Mouse (Mus musculus) 3134 (cell line): ENCODE data around the gene Efcab6.

Experiments used
- DNase-seq: peaks from one replicate; pipeline ENCODE4 v3.0.0-alpha.2; 2011; ENCODE audit warnings: low spot score; ENCODE audit not compliant: insufficient read length; ENCODE audit errors: extremely low read depth

Gene Efcab6

DNA sequence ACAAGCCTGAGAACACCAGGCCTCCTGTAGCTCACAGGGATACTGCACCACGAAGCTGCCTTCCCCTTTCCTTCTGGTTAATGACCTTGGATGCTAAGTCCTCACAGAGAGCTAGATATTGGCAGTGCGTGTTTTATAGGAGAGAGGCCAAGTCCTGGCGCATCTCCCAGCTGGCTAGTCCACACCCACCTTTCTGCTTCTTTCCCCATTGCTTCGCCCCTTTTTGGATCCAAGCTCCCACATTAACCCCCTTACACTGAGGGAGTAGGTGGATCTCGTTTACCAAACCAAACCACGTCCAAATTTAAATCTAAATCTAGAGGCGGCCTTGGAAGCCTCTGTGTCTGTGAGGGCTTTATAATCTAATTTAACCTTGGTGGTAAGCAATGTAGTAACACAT, 170.9 kb downstream of the Efcab6 start:
- no peak for DNase-seq

DNA sequence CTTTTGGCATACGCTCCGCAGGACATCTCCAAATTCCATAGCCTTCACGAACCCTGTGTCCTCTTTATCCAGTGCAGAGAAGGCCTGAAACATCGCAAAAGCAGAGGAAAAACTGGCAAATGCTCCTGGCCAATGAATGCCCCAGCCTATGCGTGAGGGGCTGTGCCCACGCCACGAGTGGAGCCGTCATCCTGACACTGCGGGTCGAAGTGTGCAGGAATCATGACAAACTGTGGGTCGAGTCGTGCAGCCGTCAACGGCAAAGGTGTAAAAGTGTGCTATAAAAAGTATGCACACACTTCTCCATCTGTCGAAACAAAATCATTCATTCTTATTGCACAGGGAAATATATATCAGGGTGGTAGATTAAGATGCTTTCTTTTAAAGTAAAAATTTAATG, 172.3 kb downstream of the Efcab6 start:
- DNase-seq: no peak

DNA sequence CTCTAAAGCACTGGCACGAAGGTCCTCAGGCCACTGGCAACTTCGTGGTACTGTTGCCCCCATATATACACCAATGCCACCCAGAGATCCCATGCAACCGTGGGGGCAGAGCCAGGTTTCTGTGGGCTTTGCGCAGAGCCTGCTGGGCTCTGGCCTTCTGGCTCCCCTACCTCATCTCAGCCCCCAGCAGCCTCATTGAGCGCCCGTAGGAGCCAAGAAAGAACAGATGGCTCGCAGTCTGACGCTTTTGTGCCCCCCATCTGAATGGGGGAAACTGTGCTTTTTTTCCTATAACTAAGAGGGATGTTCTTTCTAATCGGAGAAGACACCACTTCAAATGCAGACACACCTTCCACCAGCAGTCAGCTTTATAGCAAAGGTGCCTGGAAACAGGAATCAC, 180.9 kb downstream of the Efcab6 start:
- no peak for DNase-seq

DNA sequence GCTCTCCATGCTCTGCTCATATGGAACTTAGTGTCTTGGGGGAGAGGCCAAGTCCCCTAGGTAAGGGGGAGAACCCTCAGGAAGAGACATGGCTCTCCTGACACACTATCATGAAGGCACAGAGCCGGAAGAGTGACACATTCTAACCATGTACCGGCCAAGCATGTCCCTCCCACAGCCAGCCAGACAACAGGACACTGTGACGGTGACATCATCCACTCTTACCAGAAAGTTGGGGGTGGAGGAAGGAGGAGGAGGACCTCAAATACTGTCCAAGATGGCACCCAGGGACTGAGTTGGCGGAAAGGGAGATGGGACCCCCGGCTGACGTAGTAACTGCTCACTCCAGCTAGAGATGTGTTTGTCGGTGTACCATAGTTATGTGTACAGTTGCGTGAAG, 181.4 kb downstream of the Efcab6 start:
- no peak for DNase-seq

DNA sequence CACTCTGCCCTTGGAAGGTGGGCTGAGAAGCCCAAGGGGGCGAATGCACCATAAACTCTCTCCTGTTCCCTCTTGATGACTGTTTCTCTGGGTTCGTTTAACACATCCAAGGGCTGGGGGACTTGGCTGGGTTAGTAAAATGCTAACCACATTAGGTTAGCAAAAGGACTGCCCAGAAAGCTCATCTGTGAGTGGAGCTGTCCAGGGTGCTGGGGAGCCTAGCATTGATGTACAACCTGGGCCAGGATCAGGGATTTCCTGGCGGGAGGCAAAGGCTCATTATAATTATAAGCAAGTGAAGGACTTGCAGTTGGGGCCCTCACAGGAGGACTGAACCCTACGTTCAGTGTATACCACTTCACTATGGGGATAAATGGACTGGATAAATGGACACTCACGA, 185.3 kb downstream of the Efcab6 start:
- DNase-seq: no peak

DNA sequence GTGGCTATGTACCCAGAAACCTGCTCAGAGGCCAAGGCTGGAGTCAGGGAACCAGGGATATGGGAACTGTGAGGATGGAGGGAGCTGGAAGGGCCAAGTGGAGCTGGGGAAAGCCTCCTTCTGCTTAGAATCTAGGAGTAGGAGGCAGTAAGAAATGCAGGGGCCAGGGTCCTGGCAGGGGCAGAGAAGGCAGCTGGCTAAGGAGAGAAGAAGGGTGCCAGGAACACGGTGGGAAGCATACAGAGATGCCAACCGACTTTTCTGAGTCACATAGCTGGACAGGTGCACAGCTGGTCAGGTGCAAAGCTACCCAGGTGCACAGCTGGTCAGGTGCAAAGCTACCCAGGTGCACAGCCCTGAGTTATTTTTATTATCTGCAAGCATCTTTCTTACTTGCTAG, 187.3 kb downstream of the Efcab6 start:
- no peak for DNase-seq

DNA sequence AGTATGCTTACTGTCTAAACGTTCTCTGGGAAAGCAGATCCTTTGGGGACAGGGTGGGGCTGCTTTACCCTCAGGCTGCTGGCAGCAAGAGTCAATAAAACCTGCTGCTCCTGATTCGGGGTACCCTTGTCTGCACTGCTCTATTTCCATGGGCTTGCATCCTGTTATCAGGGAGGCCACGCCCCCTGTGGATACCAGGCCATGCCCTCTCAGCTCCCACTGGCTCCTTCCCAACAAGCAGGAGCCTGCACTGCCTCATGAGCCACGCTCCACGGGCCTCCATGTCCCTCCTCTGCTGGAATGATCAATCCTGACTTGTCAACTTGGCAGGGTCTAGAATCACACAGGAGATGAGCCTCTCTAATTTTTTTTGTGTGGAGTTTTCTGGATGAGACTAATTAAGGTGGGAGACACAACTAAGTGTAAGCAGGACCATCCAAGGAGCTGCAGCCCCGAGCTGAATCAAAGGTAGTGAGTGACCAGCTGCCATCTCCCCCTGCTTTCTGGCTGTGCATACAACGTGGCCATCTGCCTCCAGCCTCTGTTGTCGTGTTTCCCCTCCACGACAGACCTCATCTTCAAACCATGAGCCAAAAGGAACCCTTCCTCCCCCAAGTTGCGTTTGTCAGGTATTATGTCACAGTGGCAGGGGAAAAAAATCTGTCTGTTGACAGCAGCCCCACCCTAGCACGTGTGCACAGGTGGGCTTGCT, 187.9 kb downstream of the Efcab6 start:
- DNase-seq: no peak

DNA sequence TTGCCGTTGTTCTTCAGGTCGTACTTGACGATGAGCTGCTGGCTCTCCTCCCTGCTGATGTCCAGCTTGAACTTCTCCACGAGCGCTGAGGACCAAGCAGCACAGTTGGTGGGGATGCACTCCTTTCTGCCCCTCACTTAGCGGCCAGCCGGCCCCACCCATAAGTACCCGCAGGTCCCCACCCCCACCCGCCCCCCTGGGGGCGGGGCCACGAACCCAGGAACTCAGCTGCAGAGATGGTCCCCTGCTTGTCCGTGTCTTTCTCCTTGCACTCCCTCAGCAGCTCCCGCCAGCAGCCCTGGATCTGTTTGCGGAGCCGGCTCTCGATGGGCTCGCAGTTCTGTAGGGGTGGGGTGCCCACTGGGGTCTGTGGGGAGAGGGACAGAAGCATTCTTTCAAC, 194.2 kb downstream of the Efcab6 start:
- no peak for DNase-seq

DNA sequence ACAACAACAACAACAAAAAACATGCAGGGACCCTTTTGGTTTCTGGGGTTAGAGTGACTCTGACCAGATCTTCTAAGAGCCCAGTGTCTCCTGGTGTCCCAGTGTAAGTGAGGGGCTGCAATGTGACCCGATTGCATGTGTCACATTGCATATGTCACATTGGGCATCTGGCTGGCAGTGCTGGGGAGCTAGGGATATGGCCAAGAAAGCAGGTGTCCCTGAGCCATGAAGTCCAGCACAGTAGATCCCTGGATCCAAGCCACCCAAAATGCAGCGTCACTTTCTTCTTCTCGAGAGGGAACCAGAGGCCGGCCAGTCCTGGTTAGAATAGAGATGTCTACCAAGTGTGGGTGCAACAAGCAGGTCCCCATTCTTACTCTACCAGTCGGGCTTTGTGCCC, 199.6 kb downstream of the Efcab6 start:
- no peak for DNase-seq

DNA sequence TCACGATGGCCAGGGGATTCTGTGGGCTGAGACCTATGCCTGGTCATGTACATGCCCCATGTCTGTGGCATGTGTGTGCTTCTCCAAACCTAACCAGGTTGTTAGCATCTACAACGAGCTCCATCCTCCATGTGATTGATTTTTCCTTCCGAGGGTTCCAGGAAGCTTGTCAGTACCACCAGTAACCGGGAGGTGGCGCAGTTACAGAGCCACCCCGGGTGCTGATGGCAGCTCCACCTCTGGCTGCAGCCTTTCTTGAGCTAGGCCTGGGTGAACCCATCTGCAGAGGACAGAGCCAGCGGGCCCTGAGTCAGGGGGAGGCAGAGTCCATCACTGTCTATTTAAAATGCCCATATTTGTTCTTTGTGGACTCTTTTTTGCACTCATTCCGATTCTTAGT, 208.1 kb downstream of the Efcab6 start:
- no peak for DNase-seq

DNA sequence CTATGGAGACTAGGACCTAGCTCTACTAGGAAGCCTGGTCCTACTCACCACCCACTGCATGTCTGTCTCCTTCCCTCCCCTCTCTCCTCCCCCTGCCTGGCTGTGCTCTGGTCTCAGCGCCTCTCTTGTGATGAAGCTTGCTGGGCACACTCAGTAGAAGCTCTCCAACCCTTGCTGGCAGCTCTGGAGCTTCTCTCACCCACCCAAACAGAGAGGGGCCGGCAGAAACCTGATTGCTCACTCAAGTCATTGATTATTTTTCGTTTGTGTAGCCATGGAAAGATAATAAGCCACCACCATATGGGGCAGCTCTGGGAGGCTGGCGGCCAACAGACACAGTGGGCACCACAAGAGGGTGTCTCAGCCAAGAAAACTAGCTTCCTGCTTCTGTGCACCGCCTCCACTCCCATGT, 211.8 kb downstream of the Efcab6 start:
- DNase-seq: no peak

DNA sequence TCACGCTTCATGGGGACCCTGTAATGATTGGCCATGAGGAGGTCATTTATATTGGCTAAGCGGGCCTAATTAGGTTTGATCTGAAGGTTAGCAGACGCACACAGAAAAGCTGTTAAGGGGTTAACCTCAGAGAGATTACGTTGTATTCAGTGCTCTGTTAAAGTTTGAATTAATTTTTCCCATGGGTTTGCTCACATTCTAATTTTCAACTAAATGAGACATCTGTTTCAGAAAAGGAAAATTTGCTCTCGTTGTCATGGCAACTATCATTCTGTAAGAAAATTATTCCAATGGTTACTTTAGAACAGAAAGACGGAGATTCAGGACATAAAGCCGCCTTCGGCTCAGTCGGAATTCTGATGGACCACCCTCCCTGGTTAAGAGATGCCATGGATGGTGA, 217.0 kb downstream of the Efcab6 start:
- no peak for DNase-seq

DNA sequence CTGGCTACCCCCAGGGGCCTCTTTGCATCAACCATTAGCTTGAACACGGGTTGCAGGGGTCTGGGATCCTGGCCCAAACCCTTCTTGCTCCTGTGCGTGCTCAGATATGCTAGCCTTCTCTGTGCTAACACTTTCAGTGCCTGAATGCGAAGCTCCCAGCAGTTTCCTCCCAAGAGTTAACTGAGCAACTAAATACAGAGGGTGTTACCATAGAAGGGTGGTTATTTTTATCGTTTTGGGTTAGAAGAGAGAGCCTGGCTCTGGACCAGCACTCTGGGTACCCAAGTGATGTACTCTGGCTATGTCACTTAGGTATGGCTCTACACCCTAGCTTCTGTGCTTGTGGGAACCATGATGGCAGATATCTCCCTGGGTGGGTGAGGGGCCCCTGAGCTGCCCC, 217.7 kb downstream of the Efcab6 start:
- DNase-seq: no peak

DNA sequence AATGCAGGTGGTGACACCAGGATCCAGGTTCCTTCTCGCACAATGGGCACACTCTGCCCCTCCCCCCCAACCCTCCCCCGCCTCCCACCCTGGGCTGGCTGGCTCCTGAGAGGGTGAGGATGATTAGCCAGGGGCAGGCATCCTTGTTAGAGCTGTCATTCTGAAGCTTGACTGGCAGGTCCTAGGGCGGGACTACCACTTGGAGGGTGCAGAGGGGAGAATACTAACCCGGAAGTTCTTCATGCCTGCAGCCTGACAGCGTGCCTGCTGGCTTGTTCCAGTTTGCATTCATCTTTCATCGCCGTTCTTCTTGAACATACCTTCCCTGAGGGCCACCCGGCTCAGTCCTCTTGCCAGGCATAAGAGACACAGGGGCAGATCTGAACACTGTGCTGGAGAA, 218.6 kb downstream of the Efcab6 start:
- no peak for DNase-seq

DNA sequence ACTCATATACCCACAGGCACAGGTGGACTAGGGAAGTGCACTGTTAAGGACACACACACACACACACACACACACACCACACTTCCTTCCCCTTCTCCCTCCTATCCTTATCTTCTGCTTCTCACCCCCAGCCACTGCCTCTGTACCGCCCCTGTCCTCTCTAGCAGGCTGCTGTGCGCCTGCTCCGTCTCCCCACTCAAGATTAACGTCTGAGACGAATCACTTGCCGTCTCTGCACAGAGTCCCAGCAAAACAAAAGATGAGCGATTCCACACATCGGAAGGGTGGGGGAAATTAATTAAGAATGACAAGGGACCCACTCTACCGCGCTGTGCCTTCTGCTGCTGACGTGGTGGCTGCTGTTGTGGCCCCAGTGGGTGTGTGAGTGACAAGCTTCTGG, 219.4 kb downstream of the Efcab6 start:
- DNase-seq: no peak

DNA sequence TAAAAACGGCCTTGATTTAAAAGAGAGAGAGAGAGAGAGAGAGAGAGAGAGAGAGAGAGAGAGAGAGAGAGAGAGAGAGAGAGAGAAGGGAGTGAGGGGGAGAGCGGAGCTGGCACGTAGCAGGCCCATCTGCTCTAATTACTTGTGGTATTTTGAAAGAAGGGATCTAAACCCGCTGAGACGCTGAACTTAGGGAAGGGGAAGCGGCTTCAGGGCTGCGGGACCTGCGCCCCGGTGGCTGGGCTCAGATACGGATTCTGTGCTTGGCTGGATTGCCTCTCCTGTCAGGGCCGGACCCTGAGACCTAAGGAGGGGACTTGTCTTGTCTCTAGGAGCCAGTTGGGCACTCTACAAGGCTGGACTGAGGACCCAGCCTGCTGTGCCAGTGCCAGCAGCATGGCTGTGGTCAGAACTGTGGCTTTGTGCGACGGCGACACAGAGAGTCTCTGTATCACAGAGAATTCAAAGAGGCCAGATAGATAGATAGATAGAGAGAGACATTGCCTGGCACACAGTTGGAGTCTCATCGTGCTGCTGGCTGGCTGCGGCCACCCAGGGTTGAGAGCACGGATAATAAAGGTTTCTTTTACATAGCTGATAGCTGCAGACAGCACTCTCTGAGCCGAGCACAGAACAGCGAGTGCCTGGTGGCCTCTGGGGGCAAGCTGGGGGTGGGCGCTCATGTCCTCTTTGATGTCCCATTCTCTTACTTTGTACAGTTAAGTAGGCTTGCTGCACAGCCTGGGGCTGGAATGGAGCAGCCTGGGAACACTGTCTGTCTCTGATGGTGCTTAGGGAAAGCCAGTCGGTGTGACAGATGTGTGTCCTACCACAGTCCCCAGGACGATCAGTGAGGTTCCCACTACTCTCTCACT, 222.0 kb downstream of the Efcab6 start:
- DNase-seq: no peak

DNA sequence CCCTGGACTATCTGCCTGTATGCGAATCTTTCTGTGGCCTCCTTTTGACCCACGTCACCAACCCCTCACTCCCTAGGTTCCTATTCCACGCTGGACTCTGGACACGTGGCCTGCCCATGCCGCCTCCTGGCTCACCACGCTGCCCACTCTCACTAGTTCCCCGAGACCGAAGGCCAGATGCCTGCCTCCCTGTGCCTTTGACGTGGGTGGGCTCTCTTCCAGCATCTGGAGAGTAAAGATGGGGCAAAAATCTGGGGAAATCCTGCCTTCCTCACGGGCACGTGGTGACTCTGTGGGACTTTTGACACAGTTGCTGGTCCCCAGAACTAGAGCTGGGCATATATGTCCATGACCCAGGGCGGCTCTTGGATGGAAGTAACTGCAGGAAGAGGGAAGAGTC, 222.8 kb downstream of the Efcab6 start:
- no peak for DNase-seq

DNA sequence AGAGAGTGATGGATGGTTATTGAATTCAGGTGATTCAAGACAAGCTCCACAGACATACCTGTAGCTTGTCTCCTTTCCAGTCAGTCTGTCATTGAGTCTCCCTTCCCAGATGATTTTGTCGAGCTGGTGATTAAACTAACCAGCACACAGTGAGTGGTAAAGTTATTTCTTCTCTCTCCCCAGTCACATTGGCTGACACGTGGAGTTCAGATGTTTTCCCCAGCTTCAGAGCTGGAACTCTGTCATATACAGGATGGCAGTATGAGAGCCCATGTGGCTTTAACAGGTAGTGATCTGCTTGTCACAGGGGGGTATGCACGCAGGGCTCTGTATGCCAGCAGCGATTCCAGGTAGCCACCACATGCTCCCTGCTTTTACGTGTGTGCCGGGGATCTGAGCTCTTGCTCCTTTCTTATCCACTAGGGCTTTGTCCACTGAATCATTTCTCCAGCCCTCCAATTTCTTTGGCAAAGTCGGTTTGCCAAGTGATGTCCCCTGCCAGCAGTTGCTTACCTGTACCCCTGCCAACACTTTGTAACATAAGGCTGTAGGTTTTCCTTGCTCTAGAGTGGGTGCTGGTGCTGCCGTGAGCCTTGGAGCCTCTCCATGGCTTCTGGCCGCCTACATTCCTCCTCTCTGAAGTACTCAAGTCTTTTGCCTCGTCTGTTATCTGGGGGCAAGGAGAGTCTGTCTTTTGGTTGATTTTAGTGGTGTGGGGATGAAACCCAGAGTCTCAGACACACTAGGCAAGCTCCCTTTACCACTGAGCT, 224.0 kb downstream of the Efcab6 start:
- DNase-seq: no peak

DNA sequence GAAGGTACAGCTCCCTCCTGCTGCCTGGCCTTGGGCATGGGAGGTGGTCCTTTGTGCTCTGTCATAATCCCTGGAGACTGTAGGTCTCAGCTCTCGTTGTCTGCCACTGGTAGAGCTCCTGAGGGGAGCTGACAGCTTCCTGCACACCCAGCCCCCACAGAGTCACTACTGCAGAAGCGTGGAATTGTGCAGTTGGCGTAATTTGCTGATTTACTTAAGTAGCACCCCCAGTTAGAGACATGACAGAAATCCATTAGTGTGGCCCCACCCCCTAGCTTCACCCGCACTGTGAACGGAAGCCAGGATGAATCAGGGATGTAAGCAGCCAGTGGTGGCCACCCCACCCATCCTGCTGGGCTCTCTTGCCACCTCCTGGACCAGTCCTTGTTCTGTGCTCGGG, 232.9 kb downstream of the Efcab6 start:
- no peak for DNase-seq

DNA sequence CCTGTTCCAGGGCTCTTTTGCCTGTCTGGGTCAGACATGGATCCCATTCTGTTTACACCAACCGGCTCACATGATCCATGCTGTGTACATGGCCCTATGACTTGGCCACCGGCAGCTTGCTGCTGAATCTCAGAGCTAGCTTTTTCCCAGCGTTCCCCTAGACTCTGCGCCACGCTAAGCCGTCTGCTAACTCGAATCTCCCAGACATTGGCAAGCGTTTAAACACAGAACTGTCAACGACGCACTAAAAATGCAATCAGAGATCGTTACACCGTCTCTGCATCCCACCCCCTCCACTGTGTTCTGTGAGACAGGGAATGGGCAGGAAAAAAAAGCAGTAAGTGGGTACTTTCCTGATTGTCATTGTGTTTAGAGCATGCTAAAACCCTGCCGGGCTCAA, 236.0 kb downstream of the Efcab6 start:
- DNase-seq: no peak

DNA sequence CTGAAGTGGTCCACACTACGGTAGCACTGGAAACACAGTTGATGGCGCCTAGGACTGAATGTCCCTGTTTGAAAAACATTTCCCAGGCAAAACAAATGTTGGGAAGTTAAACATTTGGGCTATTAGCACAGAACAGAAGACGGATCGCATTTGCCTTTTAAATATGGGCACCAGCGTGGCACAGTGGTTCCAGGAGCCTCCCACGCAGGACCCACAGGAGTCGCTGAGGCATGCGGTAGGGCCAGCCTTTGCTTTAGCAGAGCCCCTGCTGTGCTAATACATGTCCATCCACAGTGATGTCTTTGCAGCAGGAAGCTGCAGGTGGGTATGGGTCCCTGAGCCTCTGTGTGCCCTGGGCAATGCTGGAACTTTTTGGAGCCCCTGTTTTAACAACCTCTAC, 237.2 kb downstream of the Efcab6 start:
- DNase-seq: no peak
